Mouse (Mus musculus) embryonic facial prominence, embryonic 10.5 days (tissue): ENCODE measurements at regions not wholly inside any gene's neighbourhood (a gene's known extent, or its start where the extent isn't known, plus 50 kb on each side); places are given as distances from the start of the nearest gene placed in this dataset.

ENCODE experiments used
- DNase-seq: peaks from one replicate; pipeline ENCODE4 v3.0.0-alpha.2; 2017; ENCODE audit warnings: low spot score
- H3K27ac ChIP-seq: fragments of 300-500 bp; sonication (generic); replicated peaks from 2 replicates; pipeline ENCODE4 v1.5.1; 2016; ENCODE audit warnings: mild to moderate bottlenecking
- H3K27me3 ChIP-seq: fragments of 300-500 bp; sonication (generic); replicated peaks from 2 replicates; pipeline ENCODE4 v1.6.1; 2016; ENCODE audit warnings: low read depth, mild to moderate bottlenecking; ENCODE audit not compliant: poor library complexity, severe bottlenecking
- H3K36me3 ChIP-seq: fragments of 300-500 bp; sonication (generic); replicated peaks from 2 replicates; pipeline ENCODE4 v1.6.1; 2016; ENCODE audit warnings: mild to moderate bottlenecking, moderate library complexity
- H3K4me1 ChIP-seq: fragments of 300-500 bp; sonication (generic); 2 replicates; pipeline ENCODE4 v1.6.1; 2016
- H3K4me3 ChIP-seq: fragments of 300-500 bp; sonication (generic); 2 replicates; pipeline ENCODE4 v1.5.1; 2016; ENCODE audit warnings: mild to moderate bottlenecking, moderate library complexity
- H3K9me3 ChIP-seq: fragments of 300-500 bp; sonication (generic); 2 replicates; pipeline ENCODE4 v1.6.1; 2016; ENCODE audit warnings: mild to moderate bottlenecking
- WGBS: fragments of 180-500 bp; shearing (Covaris S2); methylation state at CpG from one replicate; pipeline ENCODE4 v1.1.7; 2016; 5-methylcytosine and 5-hydroxymethylcytosine counted together

DNA sequence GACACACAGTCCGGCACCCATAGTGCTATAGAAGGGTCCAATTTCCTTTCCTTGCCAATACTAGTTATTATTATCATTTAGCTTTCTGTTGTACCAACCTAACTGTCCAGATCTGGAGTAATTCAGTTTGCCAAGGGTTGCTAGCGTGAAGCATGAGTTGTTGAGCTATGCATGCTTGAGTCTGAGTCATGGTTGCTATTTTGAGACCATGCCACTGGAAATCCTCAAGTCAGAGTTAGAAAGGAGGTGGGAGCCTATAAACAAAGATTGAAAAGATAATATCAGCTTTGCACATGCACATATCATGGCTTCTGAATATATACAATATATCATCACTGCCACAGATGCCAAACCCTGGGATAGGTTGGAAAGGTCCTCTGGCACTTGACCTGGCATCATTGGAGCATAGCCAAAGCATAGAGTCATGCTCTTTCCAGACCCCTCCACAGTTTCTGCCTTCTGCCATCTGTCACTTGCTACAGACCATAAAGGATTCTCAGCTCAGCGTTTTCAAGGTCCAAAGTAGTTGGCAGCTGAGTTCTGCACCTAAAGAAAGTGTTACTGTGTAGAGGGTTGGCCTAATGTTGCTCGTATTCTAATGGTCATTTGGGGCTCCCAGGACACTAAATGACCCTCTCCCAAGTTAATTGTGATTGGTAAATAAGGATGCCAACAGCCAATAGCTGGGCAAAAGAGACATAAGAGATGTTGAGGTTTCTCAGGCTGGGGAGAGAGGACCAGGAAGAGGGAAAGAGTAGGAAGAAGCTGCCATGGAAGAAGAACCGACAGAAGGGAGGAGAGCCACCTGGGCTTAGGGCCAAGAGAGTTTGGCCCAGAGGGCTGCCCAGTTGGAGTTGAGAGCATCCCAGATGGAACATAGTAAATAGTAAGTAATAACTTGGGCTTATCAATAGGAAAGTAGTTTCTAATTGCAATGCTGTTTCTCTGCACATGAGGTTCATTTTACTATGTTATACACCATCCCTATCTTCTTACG is 586.9 kb downstream of the Ptprc start:
- Histone ChIP-seq H3K4me3 (no peak overlapping the region), H3K27ac (no peak overlapping the region), H3K36me3 (no peaks in the 10 kb centered on the region), H3K4me1 (no peaks in the 10 kb centered on the region), H3K27me3 (no peaks in the 10 kb centered on the region), H3K9me3 (no peaks in the 10 kb centered on the region)
- whole genome bisulfite sequencing = 87% methylated on average over 6 of the region's 6 CpGs
- DNase-seq = no peak

DNA sequence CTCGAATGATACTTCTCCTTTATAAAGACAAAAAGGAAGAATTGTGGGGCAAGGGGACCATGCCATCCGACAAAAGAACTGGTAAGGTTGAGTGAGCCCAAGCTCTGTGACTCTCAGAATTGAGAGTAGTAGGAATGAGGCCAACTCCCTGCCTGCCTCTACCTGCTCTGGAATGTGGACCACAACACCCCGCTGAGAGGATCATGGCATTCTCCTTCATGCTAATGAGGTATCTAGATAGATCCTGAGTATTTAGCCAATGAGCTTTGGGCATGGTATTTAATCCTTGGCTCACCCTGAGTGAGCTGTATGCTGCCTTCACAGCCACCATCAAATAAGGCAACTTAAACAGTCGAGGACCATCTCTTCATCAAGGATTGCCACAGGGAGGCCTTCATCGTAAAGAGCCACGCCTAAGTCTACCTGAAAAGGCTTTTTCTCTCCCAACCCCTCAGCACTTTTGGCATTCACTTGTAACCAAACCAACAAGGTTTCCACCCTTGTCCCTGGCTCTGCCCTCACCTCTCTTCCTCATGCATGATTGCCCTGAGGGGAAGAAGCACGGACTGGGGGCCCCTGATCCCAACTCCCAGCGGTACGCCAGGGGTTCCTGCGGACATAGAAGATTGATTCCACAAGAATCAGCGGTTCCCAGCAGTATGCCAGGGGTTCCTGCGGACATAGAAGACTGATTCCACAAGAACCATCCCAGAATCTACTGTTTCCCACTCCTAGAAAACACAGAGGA is 587.9 kb downstream of the Ptprc start:
- Histone ChIP-seq H3K36me3 (no peaks in the 10 kb centered on the region), H3K27me3 (no peaks in the 10 kb centered on the region), H3K4me3 (no peak overlapping the region), H3K9me3 (no peaks in the 10 kb centered on the region), H3K4me1 (no peaks in the 10 kb centered on the region), H3K27ac (no peak overlapping the region)
- no peak for DNase-seq
- WGBS = 87% methylated on average over 12 of the region's 12 CpGs

DNA sequence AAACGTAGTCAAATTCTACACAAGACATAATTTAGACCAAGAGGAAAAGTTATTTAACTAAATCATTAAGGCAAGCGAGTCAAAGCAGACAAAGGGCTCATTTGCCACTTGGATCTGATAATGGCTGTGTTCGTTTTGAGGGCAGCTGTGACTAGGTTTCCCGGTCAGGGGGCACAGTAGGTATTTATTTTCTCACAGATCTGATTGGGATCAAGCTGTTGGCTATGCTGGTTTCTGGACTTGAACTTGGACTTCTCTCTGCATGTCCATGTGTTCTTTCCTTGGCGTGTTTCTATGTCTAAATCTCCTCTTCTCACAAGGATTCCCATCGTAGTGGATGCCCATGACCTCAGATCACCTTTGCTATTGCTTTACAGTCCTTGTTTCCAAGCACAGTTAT is 590.8 kb downstream of the Ptprc start:
- H3K27me3 ChIP-seq = no peaks in the 10 kb centered on the region
- no peaks in the 10 kb centered on the region for H3K4me1 ChIP-seq
- DNase-seq = no peak
- WGBS = 70% methylated on average over 6 of the region's 6 CpGs
- no peak overlapping the region for H3K4me3 ChIP-seq
- H3K9me3 ChIP-seq = no peaks in the 10 kb centered on the region
- no peak overlapping the region for H3K27ac ChIP-seq
- no peaks in the 10 kb centered on the region for H3K36me3 ChIP-seq

DNA sequence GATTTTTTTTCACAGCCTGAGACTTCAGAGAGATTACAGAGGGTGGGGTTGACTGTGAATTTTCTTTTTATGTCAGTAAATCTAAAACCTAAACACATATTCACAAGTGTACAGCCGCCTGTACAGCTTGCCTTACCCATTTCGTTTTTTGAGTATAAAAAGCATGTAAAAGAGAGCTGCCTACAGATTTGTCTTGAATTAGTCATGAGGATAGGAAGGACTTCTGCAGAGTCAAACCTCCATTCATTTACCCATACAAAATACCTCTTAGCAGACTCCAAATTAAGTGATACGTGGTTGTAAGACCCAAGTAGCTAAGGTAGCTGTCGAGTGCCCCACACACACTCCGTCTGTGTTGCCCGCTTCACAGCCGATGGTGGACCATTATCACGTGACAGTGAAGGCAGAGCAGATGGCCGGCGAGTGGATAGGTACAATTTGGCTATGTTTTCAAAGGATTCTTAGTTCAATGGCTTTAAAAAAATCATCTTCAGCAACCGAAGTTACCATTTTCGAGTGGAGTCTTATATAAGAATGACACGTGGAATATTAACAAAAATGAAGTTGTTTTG is 591.3 kb downstream of the Ptprc start:
- Histone ChIP-seq H3K27ac (no peak overlapping the region), H3K9me3 (no peaks in the 10 kb centered on the region), H3K4me1 (no peaks in the 10 kb centered on the region), H3K27me3 (no peaks in the 10 kb centered on the region), H3K36me3 (no peaks in the 10 kb centered on the region), H3K4me3 (no peak overlapping the region)
- DNase-seq = no peak
- WGBS = 89% methylated on average over 13 of the region's 13 CpGs

DNA sequence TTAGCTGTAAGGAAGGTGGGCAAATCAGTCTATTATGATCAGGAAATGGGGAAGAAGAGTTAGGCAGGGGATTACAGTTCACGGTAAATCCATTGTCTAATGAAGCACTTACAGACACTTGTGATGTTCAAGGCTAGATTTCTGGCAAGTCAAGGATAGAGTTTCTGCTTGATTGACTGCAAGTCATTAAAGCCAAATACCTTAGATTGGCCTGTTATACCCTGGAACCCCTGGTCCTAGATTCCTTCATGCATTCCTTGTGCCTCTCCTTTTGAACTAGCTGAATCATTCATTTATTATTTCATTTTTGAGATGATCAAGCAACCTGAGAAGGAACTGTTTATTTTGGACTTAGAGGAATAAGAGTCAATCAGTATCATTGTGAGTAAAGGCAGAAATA is 597.9 kb downstream of the Ptprc start:
- H3K4me1 ChIP-seq = no peaks in the 10 kb centered on the region
- no peak overlapping the region for H3K4me3 ChIP-seq
- no peak for DNase-seq
- no peaks in the 10 kb centered on the region for H3K27me3 ChIP-seq
- H3K9me3 ChIP-seq = no peaks in the 10 kb centered on the region
- WGBS = 63% methylated on average over 1 of the region's 1 CpGs
- H3K27ac ChIP-seq = no peak overlapping the region
- no peaks in the 10 kb centered on the region for H3K36me3 ChIP-seq

DNA sequence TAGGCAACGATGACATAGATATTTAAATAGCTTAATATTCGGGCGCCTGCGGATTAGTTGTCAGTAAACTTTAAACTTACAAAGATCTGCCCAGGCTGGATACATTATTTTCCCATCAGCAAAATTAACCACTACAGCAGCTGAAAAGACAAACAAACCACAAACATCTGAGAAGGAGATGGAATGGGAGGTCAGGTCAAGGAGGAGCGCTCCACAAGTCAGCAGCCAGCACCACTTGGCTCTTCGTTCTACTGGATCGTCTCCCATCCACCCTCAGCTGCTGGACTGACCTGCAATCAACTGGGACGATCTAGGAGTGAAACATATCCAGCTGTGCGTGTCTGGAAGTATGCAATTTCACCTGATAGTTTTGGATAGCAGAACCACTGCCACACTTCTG is 599.3 kb downstream of the Ptprc start:
- Histone ChIP-seq H3K4me3 (no peak overlapping the region), H3K4me1 (no peaks in the 10 kb centered on the region), H3K27ac (no peak overlapping the region), H3K27me3 (no peaks in the 10 kb centered on the region), H3K36me3 (no peaks in the 10 kb centered on the region), H3K9me3 (no peaks in the 10 kb centered on the region)
- DNase-seq = no peak
- 83% methylated on average over 9 of the region's 9 CpGs for WGBS

DNA sequence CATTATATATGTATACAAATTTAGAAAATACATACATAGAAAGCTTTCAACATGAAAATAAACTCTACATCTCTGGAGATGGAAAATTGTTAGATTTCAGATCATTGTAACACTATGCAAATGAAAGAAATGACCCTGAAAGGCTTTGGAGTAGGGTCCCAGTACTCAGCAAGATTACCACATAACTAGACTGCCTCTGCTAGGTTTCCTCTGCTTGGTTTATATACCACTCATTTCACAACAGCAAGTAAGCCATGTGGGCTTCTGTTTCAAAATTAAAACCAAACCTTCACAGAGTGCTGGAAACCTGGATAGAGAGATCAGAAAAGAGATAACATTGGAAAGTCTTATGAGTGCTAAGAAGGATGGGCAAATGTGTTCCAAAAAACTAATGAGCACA is 600.1 kb downstream of the Ptprc start:
- DNase-seq = no peak
- Histone ChIP-seq H3K36me3 (no peaks in the 10 kb centered on the region), H3K4me1 (no peaks in the 10 kb centered on the region), H3K9me3 (no peaks in the 10 kb centered on the region), H3K27ac (no peak overlapping the region), H3K27me3 (no peaks in the 10 kb centered on the region), H3K4me3 (no peak overlapping the region)

DNA sequence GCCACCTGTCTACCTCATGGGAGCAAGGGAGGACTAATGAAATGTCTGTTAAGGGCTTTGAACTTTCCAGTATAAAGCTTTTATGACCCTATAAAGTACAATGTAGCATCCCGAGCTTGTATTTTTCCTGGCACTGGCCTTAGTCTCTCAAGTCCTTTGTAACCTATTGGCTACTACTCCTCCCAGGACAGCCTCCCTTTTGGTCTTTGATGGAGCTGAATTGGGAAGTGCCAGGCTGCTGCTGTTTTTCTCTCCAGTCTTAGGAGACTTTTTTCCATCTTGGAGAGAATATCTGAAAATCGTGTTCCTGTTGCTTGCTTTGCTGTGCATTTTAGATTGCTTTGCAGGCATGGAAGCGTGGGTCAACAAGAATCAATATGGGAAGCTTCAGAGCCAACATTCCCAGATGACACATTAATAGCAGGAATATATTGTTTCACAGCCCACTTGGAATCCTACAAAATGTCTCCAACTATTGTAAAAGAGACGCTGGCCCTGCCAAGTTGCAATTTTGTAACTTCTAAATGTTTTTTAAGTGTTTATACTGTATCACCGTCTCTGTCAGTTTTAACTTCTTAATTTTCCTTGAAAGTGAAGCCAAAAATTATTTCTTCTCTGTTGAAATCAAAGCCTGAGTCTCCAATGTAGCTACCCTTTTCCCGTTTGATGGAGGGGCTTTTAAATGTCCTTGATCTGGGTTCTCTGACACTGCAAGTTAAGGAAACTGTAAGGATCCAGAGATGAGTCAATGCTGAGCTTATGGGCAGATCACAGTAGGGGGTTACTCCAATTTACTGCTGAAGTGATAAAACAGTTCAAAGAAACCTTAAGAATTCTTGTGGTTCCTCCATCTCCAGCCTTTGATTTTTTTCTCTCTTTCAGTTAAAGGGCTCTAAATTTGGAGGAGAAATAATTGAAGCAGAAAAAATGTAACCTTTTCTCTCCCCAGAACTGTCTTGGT is 603.3 kb downstream of the Ptprc start:
- DNase-seq = no peak
- H3K9me3 ChIP-seq = no peaks in the 10 kb centered on the region
- no peaks in the 10 kb centered on the region for H3K36me3 ChIP-seq
- H3K27me3 ChIP-seq = no peaks in the 10 kb centered on the region
- H3K4me1 ChIP-seq = no peaks in the 10 kb centered on the region
- no peak overlapping the region for H3K4me3 ChIP-seq
- WGBS = 88% methylated on average over 6 of the region's 6 CpGs
- H3K27ac ChIP-seq = no peak overlapping the region

DNA sequence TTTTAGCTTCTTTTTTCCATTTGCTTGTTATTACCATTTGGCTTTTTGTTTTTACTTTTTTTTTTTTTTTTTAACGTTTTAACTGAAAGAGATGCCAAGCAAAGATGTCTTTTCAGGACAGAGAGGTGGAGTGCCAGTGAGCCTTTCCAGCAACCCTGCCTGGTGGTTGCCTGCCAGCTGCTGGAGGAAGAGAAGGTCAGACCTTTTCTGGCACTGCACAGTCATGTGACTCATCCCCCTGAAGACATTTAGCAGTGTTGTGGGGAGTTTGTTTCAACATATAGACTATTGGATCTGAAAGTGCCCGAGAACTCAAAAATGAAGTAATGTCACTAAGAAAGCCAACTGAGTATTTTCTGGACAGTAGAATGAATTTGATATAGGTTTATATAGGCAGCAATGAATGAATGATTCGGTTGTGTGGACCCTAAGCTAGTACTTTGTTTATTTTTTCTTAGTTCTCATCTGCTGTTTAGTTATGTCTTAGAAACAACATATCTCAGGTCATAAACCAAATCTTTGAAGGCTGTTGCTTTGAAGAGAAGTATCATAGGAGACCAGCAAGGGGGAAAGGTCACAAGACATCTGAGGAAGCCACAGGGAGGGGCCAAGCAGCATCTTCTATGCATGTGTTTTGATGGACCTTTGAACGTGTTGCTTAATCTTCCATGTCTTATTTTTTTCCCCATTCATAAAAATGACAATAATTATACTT is 604.2 kb downstream of the Ptprc start:
- no peaks in the 10 kb centered on the region for H3K4me1 ChIP-seq
- no peaks in the 10 kb centered on the region for H3K27me3 ChIP-seq
- no peaks in the 10 kb centered on the region for H3K36me3 ChIP-seq
- H3K9me3 ChIP-seq = no peaks in the 10 kb centered on the region
- WGBS = 76% methylated on average over 4 of the region's 4 CpGs
- no peak for DNase-seq
- H3K4me3 ChIP-seq = no peak overlapping the region
- no peak overlapping the region for H3K27ac ChIP-seq

DNA sequence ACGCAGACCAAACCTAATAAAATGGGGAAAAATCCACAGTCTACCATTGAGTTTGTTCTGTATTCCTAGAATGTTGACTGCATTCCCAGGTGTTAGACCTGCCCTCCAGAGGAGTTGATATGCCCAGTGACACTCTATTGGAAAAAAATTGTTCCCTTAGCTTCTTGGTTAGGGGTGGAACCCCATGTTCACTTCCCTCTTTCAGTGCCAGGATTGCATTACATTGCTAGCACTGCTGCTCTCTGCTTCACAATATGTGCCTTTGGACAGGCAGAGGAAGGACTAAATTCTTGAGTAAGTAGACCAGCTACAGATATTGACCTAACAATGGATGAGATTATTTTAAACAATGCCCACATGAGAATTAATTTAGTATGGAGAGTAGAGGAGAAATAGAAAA is 607.3 kb upstream of the Nr5a2 start:
- no peak for DNase-seq
- H3K9me3 ChIP-seq = no peaks in the 10 kb centered on the region
- H3K4me1 ChIP-seq = no peaks in the 10 kb centered on the region
- no peak overlapping the region for H3K27ac ChIP-seq
- H3K27me3 ChIP-seq = no peaks in the 10 kb centered on the region
- no peaks in the 10 kb centered on the region for H3K36me3 ChIP-seq
- no peak overlapping the region for H3K4me3 ChIP-seq
- WGBS = 92% methylated on average over 1 of the region's 1 CpGs

DNA sequence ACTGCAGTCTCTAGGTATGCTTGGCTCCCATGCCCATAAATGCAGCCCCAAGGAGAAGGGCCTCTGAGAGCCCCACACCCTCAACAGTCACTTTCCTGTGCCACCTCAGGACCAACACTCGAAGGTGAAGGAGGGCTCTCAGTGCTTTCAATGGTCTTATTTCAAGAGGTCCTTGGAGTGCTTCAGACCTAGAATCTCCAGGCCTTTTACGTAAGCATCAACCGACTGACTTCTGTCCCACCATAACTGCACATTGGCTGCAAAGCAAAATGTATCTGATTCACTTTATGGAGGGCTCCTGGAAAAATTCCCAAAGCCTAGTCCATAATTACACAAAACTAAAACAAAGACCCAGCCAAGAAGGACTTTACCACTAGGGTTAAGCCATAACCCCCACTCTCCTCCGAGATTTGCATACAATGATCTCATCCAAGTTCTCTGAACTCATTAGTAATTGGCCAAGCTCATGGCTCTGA is 605.4 kb upstream of the Nr5a2 start:
- Histone ChIP-seq H3K27me3 (no peaks in the 10 kb centered on the region), H3K9me3 (no peaks in the 10 kb centered on the region), H3K4me3 (no peak overlapping the region), H3K27ac (no peak overlapping the region), H3K36me3 (no peaks in the 10 kb centered on the region), H3K4me1 (no peaks in the 10 kb centered on the region)
- DNase-seq = no peak
- 90% methylated on average over 4 of the region's 4 CpGs for WGBS
